Mouse (Mus musculus) layer of hippocampus, postnatal 10 days (tissue): ENCODE data around the gene Tert. TPM values are rescaled to one million over a fixed set of nuclear protein-coding genes. Genes with fewer than 3 reads are reported as not detected.

Source experiments
- DNase-seq, 2 experiments: peaks; one replicate each; pipeline ENCODE4 v3.0.0; 2021; ENCODE audit warnings: low spot score in 2 of 2
- long read RNA-seq: library from polyadenylated mRNA; stranded (forward); transcript quantifications from one replicate; pipeline ENCODE4 v2.0.0, GENCODE M21; 2023
- total RNA-seq, 2 experiments: library from RNA; stranded (reverse); gene quantifications; 2 replicates each; pipeline ENCODE4 v1.2.3; 2021

The Tert gene
- total RNA-seq: 1 to 10 TPM; 4.8 to 5.6 TPM
- long read RNA-seq, partial matches to known transcripts: 0 of 1 reads
- long read RNA-seq, other reads (novel, unspliced or antisense): 1 of 1 reads

- peak; percentile 36 to 61 for DNase-seq
These were observed at the start of gene Tert for GRCm38 (mm10) chr13:73626745-73627549. Gene Tert (plus strand): TSS chr13:73626911.

- no peak for DNase-seq
These were observed 49.4 kb upstream of the Tert start for GRCm38 (mm10) chr13:73577277-73577676.

GRCm38 (mm10) chr13:73591488-73591887, 35.2 kb upstream of the Tert start:
- no peak for DNase-seq

- no peak for DNase-seq
These were observed 34.2 kb upstream of the Tert start for GRCm38 (mm10) chr13:73592546-73592945.

- no peak for DNase-seq
These were observed 30.4 kb upstream of the Tert start for GRCm38 (mm10) chr13:73596276-73596675.

GRCm38 (mm10) chr13:73600217-73600616, 26.5 kb upstream of the Tert start:
- DNase-seq: no peak

GRCm38 (mm10) chr13:73603046-73603445, 23.7 kb upstream of the Tert start:
- no peak for DNase-seq

GRCm38 (mm10) chr13:73603522-73604155, 23.1 kb upstream of the Tert start, which contains the start of gene Clptm1l:
Gene Clptm1l (plus strand): TSS chr13:73604006.
- DNase-seq: peak; percentile 97 to 98

- DNase-seq: no peak
These were observed 22.4 kb upstream of the Tert start for GRCm38 (mm10) chr13:73604156-73604957.

- no peak for DNase-seq
These were observed 8.3 kb upstream of the Tert start for GRCm38 (mm10) chr13:73618406-73618805.

GRCm38 (mm10) chr13:73620637-73621036, 6.1 kb upstream of the Tert start:
- DNase-seq: no peak

- DNase-seq: no peak
These were observed 334 bp upstream of the Tert start for GRCm38 (mm10) chr13:73626410-73626744.

GRCm38 (mm10) chr13:73628586-73629113, 1.9 kb downstream of the Tert start:
- DNase-seq: no peak

- no peak for DNase-seq
These were observed 5.1 kb downstream of the Tert start for GRCm38 (mm10) chr13:73631837-73632236.

- no peak for DNase-seq
These were observed 11.1 kb downstream of the Tert start for GRCm38 (mm10) chr13:73637826-73638225.

GRCm38 (mm10) chr13:73641296-73641695, 14.6 kb downstream of the Tert start:
- DNase-seq: no peak

GRCm38 (mm10) chr13:73646397-73647087, 19.8 kb downstream of the Tert start:
- peak; percentile 58 to 69 for DNase-seq

- DNase-seq: no peak
These were observed 26.6 kb downstream of the Tert start for GRCm38 (mm10) chr13:73653266-73653665.

GRCm38 (mm10) chr13:73654976-73655375, 28.3 kb downstream of the Tert start:
- no peak for DNase-seq

GRCm38 (mm10) chr13:73658953-73659352, 32.2 kb downstream of the Tert start:
- DNase-seq: no peak

- no peak for DNase-seq
These were observed 33.5 kb downstream of the Tert start for GRCm38 (mm10) chr13:73660163-73660695.
